Mouse (Mus musculus): ENCODE results near the gene Bscl2. TPM values are rescaled to one million over a fixed set of nuclear protein-coding genes. Genes with fewer than 3 reads are reported as not detected.

The Bscl2 gene
- polyA plus RNA-seq, 1 experiment, result 155 TPM

GRCm38 (mm10) chr19:8880311-8881033 is 43.2 kb downstream of the Bscl2 start, which contains the start of gene Uqcc3:
Uqcc3 (minus strand) TSS chr19:8880923.
- peak; percentile 89 to 91 for DNase-seq
- under 1% methylated on average over 42 of the region's 42 CpGs for WGBS
- H3K27me3 ChIP-seq (ENCODE audit: control insufficient read depth, insufficient read depth, low read length), result no peaks in the 10 kb centered on the region
- H3K4me3 ChIP-seq (replicated peaks; ENCODE audit: insufficient read depth, low read depth, low read length), result peak within 1 kb of the TSS; percentile 98
- no peak for TF ChIP-seq CTCF (IDR thresholded peaks at IDR 0.05; ENCODE audit: borderline replicate concordance, insufficient read depth, low read depth, low read length)
- peak; percentile 74 for TF ChIP-seq POLR2A (IDR thresholded peaks at IDR 0.05; ENCODE audit: borderline replicate concordance, insufficient read depth, low read length)
- no peaks in the 10 kb centered on the region for H3K4me1 ChIP-seq (ENCODE audit: control insufficient read depth, insufficient read depth, low read length)
- H3K27ac ChIP-seq (ENCODE audit: insufficient read depth, low read length), result peak within 1 kb of the TSS; percentile 62

DNA sequence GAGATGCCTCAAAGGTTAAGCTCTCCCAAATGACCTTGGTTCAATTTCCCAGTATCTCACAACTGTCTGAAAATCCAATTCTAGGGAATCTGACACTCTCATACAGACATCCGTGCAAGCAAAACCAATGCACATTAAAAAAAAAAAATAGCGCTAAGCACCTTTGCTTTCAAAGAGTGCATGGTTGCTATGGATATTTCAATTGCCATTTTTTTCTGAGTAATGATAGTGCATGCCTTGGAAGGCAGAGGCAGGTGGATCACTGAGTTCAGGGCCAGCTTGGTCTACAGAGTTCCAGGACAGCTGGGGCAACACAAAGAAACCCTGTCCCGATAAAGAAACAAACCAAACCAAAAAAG is 43.7 kb downstream of the Bscl2 start:
- Histone ChIP-seq H3K27me3 (ENCODE audit: control insufficient read depth, insufficient read depth, low read length) (no peaks in the 10 kb centered on the region), H3K27ac (ENCODE audit: insufficient read depth, low read length) (no peak overlapping the region), H3K4me3 (replicated peaks; ENCODE audit: insufficient read depth, low read depth, low read length) (peak overlapping the region; percentile 98), H3K4me1 (ENCODE audit: control insufficient read depth, insufficient read depth, low read length) (no peaks in the 10 kb centered on the region)
- TF ChIP-seq CTCF (IDR thresholded peaks at IDR 0.05; ENCODE audit: borderline replicate concordance, insufficient read depth, low read depth, low read length) (no peak), POLR2A (IDR thresholded peaks at IDR 0.05; ENCODE audit: borderline replicate concordance, insufficient read depth, low read length) (no peak)
- no peak for DNase-seq
- 4% methylated on average over 3 of the region's 3 CpGs for WGBS

DNA sequence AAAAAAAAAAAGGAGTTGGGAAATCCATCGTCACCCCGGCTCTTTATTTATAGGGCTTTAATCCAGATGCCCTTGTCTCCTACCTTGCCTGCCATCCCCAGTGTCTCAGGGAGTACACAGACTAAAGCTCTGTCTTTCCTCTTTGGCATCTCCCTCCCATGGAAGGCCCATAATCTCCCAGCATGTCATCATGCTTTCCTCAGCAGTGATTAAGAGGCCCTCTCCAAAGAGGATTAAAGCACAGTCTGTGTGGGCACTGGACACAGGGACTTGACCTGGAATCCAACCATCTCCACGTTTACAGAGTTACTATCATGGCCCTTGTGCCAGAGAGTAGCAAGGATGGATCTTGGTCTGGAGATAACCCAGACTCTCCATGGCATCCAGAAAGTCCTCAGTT is 46.3 kb downstream of the Bscl2 start, which contains the start of the genes Lbhd1 and Gm49403:
Gene Lbhd1 (plus strand): TSS at position 117 of the 400 bp plus-strand sequence.
Gene Gm49403 (plus strand): TSS at position 315 of the 400 bp plus-strand sequence.
- 71% methylated on average over 3 of the region's 3 CpGs for WGBS
- H3K4me3 ChIP-seq (replicated peaks; ENCODE audit: insufficient read depth, low read depth, low read length), result no peak within 1 kb of the TSS
- H3K4me1 ChIP-seq (ENCODE audit: control insufficient read depth, insufficient read depth, low read length), result 0 out of 2 replicates have a peak, but pooled peaks cover 3% of the 10 kb centered on the region
- no peaks in the 10 kb centered on the region for H3K27me3 ChIP-seq (ENCODE audit: control insufficient read depth, insufficient read depth, low read length)
- no peak within 1 kb of the TSS for H3K27ac ChIP-seq (ENCODE audit: insufficient read depth, low read length)
- no peak for TF ChIP-seq CTCF (IDR thresholded peaks at IDR 0.05; ENCODE audit: borderline replicate concordance, insufficient read depth, low read depth, low read length)
- no peak for TF ChIP-seq POLR2A (IDR thresholded peaks at IDR 0.05; ENCODE audit: borderline replicate concordance, insufficient read depth, low read length)
- no peak for DNase-seq

DNA sequence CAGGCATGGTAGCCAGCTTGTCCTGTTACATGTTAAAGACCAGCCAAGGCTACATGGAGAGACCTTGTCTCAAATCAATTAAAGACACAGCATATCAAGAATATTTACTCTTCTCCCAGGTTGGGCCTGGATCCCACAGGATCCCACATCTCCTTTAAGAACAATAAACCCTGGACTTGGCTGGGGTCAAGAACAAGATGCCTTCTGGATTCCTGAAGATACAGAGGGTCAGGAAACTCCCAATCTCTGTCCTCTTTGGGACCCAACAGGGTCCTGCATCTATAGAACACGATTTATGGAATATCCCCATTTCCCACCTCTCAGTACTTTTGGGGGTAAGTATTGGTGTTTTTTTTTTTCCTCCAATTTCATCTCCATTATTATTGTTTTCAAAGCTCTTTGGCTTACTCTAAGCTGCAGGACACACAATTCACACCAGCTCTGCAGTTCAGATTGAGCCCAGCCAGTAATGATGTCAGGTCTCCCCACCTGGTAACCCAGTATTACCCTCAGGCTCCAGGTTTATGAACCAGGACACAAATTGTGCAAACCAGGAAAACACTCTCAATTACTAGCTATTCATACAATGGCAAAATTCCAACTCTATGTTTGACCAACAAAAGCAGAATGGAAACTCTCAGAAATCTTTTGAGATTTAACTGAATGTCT is 49.8 kb downstream of the Bscl2 start:
- WGBS, result 55% methylated on average over 1 of the region's 1 CpGs
- Histone ChIP-seq H3K27me3 (ENCODE audit: control insufficient read depth, insufficient read depth, low read length) (no peaks in the 10 kb centered on the region), H3K4me3 (replicated peaks; ENCODE audit: insufficient read depth, low read depth, low read length) (no peak overlapping the region), H3K27ac (ENCODE audit: insufficient read depth, low read length) (no peak overlapping the region), H3K4me1 (ENCODE audit: control insufficient read depth, insufficient read depth, low read length) (0 out of 2 replicates have a peak, but pooled peaks cover 3% of the 10 kb centered on the region)
- DNase-seq, result no peak
- TF ChIP-seq CTCF (IDR thresholded peaks at IDR 0.05; ENCODE audit: borderline replicate concordance, insufficient read depth, low read depth, low read length), result no peak
- no peak for TF ChIP-seq POLR2A (IDR thresholded peaks at IDR 0.05; ENCODE audit: borderline replicate concordance, insufficient read depth, low read length)

DNA sequence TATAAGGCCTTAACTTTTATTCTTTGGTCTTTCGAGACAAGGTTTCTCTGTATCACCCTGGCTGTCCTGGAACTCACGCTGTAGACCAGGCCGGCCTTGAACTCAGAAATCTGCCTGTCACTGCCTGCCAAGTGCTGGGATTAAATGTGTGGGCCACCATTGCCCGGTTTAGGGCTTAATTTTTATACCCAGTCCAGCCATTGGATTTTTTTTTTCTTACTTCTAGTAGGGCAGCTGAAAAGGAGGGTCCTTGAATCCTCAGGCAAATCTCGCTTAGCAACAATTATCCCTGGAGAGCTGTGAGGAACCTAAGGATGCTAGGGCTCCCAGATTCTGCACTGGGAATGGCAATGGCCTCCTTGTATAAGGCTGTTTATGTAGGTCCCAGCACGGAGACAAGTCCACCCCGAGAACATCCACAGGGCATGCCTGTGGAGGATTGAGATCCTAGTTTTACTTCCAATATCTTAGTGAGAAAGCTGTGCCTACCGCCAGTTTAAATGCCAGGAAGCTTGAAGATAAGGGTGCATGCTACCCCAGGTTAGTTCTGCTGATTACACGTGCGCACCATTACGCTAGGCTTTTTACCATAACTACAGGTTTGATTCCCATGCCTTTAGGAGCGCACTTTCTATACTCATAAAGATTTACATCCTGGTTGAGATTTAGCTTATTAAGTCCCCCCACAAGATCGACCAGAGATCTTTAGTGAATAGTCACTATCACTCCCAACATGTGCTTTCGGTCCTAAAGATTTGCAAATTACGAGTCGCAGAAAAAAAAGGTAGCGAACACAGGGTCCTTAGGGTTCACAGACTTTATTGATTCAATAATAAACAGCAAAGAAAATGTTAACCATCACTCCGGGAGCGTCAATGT is 50.6 kb downstream of the Bscl2 start:
- Histone ChIP-seq H3K4me3 (replicated peaks; ENCODE audit: insufficient read depth, low read depth, low read length) (peak overlapping the region; percentile 74), H3K27me3 (ENCODE audit: control insufficient read depth, insufficient read depth, low read length) (no peaks in the 10 kb centered on the region), H3K27ac (ENCODE audit: insufficient read depth, low read length) (no peak overlapping the region), H3K4me1 (ENCODE audit: control insufficient read depth, insufficient read depth, low read length) (0 out of 2 replicates have a peak, but pooled peaks cover 3% of the 10 kb centered on the region)
- DNase-seq, result no peak
- WGBS, result 18% methylated on average over 19 of the region's 19 CpGs
- TF ChIP-seq CTCF (IDR thresholded peaks at IDR 0.05; ENCODE audit: borderline replicate concordance, insufficient read depth, low read depth, low read length), result no peak
- TF ChIP-seq POLR2A (IDR thresholded peaks at IDR 0.05; ENCODE audit: borderline replicate concordance, insufficient read depth, low read length), result no peak

DNA sequence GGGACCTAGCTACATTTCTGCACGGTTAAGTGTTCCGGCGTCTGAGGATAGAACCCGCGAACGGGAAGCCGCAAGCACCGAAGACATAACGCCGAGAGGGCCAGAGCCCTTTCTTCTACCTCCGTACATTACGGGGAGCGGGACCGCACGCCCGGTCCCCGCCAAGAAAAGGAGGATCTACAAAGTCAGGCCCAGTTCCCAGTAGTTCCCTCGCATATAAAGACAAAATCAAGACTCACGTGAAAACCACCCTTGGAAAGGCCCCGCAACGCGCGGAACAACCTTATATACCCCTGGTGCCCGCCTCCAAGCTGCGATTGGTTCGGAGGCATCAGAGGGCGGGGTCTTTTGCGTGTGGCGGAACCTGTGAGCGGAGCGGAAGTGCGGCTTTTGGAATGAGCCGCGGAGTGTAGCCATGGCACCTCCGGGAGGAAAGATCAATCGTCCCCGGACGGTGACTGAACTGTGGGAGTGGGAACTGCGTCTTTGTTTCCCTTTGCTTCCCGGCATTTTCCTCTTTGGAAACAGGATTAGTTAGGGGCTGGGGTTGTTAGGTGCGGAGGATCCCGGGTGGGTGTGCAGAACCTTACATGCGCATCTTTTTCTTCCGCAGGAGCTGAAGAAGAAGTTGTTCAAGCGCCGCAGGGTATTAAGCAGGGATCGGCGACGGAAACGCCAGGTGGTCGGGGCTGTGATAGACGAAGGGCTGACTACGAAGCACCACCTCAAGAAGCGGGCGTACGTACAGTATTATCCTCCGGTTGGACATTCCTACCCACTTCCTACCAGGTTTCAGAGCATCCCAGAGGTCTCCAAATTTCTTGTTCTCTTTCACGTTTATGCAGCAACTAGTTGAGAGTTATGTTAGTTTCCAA is 51.5 kb downstream of the Bscl2 start, which contains the start of the genes 1810009A15Rik and Gm49416:
Gene 1810009A15Rik (plus strand): TSS at position 343 of the 875 bp plus-strand sequence.
Gene Gm49416 (plus strand): TSS at position 416 of the 875 bp plus-strand sequence.
- WGBS, result under 1% methylated on average over 58 of the region's 58 CpGs
- peak; percentile 94 to 95 for DNase-seq
- H3K27ac ChIP-seq (ENCODE audit: insufficient read depth, low read length), result peak within 1 kb of the TSS; percentile 42
- peak within 1 kb of the TSS; percentile 74 for H3K4me3 ChIP-seq (replicated peaks; ENCODE audit: insufficient read depth, low read depth, low read length)
- no peaks in the 10 kb centered on the region for H3K27me3 ChIP-seq (ENCODE audit: control insufficient read depth, insufficient read depth, low read length)
- TF ChIP-seq CTCF (IDR thresholded peaks at IDR 0.05; ENCODE audit: borderline replicate concordance, insufficient read depth, low read depth, low read length) (no peak), POLR2A (IDR thresholded peaks at IDR 0.05; ENCODE audit: borderline replicate concordance, insufficient read depth, low read length) (peak; percentile 86; the same call in 1 of the 2 replicates)
- H3K4me1 ChIP-seq (ENCODE audit: control insufficient read depth, insufficient read depth, low read length), result 0 out of 2 replicates have a peak, but pooled peaks cover 3% of the 10 kb centered on the region
